Mouse (Mus musculus) olfactory bulb, adult 2 months (tissue): ENCODE data around the gene Ip6k1.

Experiments
- CTCF ChIP-seq: fragments of 200-500 bp; IDR thresholded peaks from 2 replicates; pipeline ENCODE4 v1.5.1; 2012; ENCODE audit warnings: low read depth, mild to moderate bottlenecking, low read length, moderate library complexity; ENCODE audit not compliant: insufficient read depth
- POLR2A ChIP-seq: fragments of 200-500 bp; IDR thresholded peaks from 2 replicates; pipeline ENCODE4 v1.6.1; 2012; ENCODE audit warnings: mild to moderate bottlenecking, low read depth, low read length, moderate library complexity; ENCODE audit not compliant: insufficient read depth

GRCm38 (mm10) chr9:108062142-108062541 is 59.8 kb downstream of the Ip6k1 start:
- TF ChIP-seq CTCF (no peak), POLR2A (no peak)
